Mouse (Mus musculus) splenic B cell, adult 2 months (primary cell): ENCODE data around the gene Slc17a9.
A peak's percentile ranks its signal among the peaks of the same experiment; 100 is the strongest.

Source experiments
- DNase-seq: peaks from one replicate; pipeline ENCODE4 v3.0.0-alpha.2; 2011; ENCODE audit warnings: low read depth, low spot score
- H3K27me3 ChIP-seq: 2 replicates; pipeline ENCODE4 v1.6.1; 2012; ENCODE audit warnings: mild to moderate bottlenecking, low read length, moderate library complexity, mixed read lengths; ENCODE audit not compliant: control insufficient read depth, poor library complexity, insufficient read depth, severe bottlenecking
- H3K36me3 ChIP-seq: 2 replicates; pipeline ENCODE4 v1.6.1; 2012; ENCODE audit warnings: mild to moderate bottlenecking, low read length, moderate library complexity, mixed read lengths; ENCODE audit not compliant: control insufficient read depth, poor library complexity, insufficient read depth, severe bottlenecking

Slc17a9 gene

DNA sequence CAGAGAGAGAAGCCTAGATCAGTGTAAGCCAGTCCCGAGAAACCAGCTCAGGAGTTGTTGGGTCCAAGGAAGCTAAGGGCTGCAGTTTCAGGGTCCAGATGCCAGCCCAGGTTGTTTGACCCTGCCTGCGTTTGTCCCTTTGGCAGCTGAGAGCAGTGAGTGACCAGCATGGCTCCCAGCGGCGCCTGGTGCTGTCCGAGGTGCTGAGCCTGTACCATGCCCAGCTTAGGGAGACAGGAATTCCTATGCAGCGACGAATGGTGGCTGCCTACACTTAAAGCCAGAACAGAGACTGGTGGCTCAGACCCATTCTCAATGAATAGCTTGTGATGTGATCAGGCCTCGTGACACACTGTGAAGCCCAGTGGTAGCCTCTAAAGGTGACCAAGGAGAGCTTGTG, 30.8 kb downstream of the Slc17a9 start:
- Histone ChIP-seq H3K27me3 (no peaks in the 10 kb centered on the region), H3K36me3 (no peaks in the 10 kb centered on the region)
- DNase-seq: no peak

DNA sequence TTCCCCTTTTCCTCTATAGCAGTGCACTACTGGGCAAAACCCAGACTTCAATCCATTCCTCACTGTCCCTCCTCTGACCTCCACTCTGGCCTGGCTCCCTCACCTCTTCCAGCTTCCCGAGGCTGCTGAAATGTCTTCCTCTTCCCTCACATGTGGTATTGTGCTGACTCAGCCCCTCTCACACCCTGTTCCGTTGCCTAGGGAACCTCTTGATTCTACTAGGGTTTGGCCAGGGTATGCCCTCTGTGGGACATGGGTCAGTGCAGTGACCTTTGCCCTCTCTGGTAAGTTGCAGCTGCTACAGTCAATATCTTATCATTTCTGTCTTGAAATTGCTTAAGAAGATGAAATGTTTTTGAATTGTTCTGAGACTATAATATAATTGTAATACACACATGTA, 31.7 kb downstream of the Slc17a9 start:
- Histone ChIP-seq H3K36me3 (no peaks in the 10 kb centered on the region), H3K27me3 (no peaks in the 10 kb centered on the region)
- no peak for DNase-seq

DNA sequence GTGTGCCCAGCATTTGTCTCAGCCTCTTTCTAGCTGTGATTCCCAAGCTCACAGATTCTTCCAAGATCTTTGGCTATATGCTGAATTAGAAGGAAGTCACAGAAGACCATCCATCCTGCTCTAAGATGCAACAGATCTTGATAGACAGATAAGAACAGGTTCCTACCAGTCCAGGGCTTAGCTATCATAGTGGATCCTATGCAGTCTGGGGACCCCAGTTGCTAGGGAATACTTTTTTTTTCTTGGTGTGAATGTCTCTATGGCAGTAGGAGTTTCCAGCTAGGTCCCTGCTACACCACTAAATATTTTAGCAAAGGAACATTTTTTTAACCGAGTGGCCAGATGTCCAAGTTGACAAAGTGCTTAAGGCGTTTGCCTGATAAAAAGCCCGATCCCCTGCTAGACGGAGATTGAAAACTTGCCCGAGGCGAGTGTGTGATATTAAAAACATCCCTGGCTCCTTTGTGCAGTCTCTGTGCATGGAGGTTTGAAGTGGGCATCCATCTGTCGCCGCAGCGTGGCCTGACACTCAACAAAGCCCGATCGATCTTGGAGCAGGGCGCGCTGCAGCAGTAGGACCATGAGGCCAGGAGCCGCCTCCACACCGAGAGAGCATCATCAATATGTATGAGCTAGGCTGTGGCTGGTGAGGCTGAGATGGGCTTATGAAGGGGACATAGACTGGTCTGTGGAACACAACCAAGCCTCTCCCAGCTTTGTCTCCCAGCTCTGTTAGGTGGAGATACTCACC, 33.6 kb downstream of the Slc17a9 start:
- no peak for DNase-seq
- Histone ChIP-seq H3K36me3 (no peaks in the 10 kb centered on the region), H3K27me3 (no peaks in the 10 kb centered on the region)

DNA sequence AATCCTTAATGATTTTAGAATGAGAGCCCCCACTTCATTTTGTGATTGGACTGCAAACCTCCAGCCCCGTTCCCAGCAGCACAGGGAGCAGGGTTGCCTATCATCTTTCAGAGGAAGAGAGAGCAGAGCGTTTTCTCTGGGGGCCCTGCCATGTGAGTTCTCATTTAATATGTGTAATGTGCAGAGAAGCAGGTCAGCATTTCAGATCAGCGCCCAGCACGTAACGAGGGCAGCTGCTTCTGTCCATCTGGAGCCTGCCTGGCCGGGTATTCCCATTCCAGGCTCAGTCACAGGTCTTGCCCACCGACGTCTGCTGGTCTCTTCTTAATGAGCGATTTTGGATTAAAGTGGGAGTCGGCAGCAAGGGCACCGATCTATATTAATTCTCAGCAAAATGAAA, 39.9 kb downstream of the Slc17a9 start:
- no peaks in the 10 kb centered on the region for H3K27me3 ChIP-seq
- no peaks in the 10 kb centered on the region for H3K36me3 ChIP-seq
- DNase-seq: no peak

DNA sequence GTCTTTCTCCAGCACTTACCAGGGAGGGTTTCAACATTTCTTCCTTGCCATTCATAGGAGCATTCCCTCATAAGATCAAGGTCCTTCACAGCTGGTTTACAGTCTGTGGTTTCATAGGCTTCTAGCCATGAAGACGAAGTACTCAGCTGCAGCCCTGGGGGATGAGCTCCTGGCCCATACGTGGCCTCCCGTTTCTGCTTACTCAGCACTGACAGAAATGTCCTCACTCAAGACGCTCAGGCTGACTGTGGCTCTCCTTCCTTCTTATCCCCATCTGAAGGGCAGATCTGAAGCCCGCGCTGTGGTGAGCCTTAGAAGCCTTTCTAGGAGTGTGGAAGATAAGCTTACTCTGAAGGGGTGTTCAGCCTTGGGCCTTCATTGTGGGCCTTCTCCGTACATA, 40.6 kb downstream of the Slc17a9 start:
- Histone ChIP-seq H3K36me3 (no peaks in the 10 kb centered on the region), H3K27me3 (no peaks in the 10 kb centered on the region)
- no peak for DNase-seq

DNA sequence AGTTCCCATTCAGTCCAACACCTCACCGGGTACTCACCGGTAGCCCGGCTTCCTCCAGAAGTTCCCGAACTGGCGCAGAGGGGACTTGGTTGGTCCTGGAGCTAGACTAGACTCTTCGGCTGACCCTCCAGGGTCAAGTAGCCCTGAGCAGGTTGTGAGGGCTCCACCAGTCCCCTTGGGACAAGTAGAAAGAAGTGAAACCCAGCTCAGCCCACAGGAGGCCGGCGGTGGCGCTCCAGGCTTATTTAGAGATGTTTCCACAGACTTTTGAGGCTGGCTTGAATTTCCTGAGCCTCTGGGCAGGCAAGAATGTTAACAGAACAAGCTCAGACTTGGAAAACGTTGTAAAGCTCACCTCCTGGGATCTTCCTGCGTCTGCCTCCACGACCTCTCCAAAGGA, 50.2 kb downstream of the Slc17a9 start:
- Histone ChIP-seq H3K27me3 (no peaks in the 10 kb centered on the region), H3K36me3 (no peaks in the 10 kb centered on the region)
- DNase-seq: no peak

DNA sequence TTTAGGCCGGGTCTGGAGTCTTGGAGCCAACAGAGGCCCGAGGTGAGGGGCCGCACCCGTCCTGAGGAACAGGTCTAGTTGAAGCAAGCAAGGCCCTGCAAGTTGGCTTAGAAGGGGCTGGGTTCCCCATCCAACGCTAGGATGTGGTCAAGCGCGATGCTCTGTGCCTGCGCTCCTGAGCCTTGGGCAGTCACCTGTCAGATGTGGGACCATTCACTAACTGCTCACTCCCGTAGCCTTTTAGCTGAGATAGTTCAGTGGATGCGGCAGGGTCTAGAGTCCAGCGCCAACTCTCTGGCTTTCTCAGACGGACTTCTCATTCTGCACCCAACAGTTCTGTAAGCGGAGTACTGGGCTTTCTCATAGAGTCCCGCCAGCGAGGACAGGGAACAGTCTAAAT, 50.6 kb downstream of the Slc17a9 start:
- no peak for DNase-seq
- H3K36me3 ChIP-seq: no peaks in the 10 kb centered on the region
- no peaks in the 10 kb centered on the region for H3K27me3 ChIP-seq

DNA sequence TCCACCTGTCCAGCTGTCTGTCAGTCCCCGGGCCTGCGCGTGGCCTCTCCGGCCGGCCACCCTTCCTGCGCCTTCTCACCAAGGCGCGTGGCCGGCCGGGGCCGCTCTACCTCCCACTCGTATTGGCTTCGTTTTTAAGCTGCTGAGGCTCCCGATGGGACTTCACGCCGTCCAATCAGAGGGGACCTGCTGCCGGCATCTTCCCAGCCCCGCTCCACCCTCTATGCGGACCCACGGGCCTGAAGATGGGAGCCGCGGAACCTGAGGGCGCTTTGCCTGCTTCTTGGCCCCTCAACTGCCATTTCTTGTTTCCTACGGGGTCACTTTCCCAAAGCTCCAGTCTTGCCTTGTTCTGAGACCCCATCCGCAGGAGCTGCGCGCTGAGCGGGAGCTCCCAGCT, 51.7 kb downstream of the Slc17a9 start, which contains the start of gene Bhlhe23:
TSS of gene Bhlhe23 (minus strand) at position 108 of the 400 bp plus-strand sequence.
- Histone ChIP-seq H3K36me3 (no peaks in the 10 kb centered on the region), H3K27me3 (no peaks in the 10 kb centered on the region)
- DNase-seq: no peak

DNA sequence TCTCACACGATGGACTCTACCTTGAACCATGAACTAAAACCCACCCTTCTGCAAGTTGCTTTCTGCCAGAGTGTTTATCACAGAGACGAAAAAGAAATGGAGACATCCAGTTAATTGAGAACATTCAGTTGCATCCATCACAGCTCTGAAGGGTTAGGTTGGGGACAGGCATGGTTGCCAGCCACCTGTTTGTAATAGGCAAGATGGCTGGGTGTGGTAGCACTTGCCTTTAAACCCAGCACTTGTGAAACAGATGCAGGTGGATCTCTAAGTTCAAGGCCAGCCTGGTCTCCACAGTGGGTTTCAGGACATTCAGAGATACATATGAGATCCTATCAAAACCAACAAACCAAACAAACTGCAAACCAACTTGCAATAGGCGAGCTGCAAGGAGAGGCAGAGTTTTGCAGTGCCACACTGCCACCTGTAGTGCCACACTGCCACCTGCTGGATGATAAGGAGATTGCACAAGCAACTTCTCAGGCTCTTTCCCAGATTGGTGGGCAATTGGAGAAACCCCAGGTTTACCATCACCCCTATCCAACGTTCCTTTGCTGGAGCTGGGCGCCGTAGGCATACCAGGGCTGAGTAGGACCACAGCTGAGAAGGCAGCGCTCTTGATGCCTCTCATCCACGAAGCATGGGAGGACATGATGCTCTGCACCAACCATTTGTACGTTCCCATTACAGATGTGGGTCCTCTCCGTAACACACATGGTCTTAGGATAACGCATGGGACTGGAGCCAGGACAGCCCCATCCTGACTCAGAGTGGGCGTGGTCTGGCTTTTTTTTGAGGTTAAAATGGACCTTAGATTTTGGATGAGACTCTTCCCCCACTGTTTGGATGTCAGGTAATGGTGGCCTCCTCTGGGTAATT, 54.4 kb downstream of the Slc17a9 start:
- peak; percentile 73 for DNase-seq
- no peaks in the 10 kb centered on the region for H3K27me3 ChIP-seq
- H3K36me3 ChIP-seq: no peaks in the 10 kb centered on the region

DNA sequence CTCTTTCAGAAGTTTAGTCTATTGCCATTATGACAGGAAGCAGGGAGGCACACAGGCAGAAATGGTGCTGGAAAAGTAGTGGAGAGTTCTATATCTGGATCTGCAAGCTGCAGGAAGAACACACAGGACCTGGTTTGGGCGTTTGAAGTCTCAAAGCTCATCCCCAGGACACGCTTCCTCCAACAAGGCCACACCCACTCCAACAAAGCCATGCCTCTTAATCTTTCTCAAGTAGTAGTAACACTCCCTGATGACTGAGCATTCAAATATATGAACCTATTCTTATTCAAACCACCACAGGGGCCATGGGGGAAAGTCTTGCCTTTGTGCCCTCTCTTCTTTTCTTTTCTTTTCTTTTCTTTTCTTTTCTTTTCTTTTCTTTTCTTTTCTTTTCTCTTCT, 55.2 kb downstream of the Slc17a9 start:
- Histone ChIP-seq H3K27me3 (no peaks in the 10 kb centered on the region), H3K36me3 (no peaks in the 10 kb centered on the region)
- no peak for DNase-seq

DNA sequence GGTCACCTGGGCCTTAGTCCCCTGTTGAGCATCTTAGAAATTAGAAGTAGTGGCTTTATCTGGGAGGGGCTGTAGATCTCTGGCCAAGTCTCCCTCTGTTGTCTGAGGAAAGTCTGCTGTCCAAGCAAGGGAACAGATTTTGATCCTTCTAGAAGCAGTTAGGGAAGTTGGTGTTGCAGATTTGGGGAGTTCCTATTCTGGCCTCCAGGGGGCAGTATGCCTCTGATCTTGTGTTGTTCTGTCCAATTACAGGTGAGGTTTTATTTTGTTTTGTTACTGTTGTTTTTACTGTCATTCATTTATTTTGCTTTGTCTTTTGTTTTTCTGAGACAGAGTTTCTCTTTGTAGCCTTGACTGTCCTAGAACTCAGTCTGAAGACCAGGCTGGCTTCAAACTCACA, 61.7 kb downstream of the Slc17a9 start:
- no peaks in the 10 kb centered on the region for H3K36me3 ChIP-seq
- DNase-seq: peak; percentile 73

DNA sequence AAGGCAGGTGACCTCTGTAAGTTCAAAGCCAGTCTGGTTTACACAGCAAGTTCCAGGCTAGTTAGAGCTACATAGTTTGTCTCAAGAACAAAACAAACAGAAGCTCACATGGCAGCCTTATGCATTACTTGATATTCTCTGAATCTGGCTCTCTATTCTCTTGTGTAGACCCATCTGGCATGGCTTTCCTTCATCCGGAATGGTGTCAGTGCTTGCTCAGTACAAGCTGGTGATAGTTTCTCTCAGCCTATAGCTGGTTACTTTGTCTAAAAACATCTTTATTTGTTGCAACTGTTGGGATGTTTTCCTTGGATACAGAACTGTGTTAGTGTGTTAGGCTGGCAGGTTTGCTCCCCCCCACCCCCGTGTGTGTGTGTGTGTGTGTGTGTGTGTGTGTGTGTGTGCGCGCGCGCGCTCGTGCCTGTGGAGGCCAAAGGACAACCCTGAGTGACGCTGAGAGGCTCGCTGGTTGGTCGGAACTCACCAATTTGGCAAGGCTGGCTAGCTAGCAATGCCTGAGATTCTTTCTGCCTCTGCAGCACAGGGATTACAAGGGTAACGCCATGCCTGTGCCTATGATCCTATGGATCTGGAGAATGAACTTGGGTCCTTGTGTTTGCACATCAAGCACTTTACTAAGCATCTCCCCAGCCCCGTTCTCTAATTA, 62.6 kb downstream of the Slc17a9 start:
- H3K36me3 ChIP-seq: no peaks in the 10 kb centered on the region
- no peaks in the 10 kb centered on the region for H3K27me3 ChIP-seq
- no peak for DNase-seq

More for the DNA sequence above, 61.7 kb downstream of the Slc17a9 start:
- no peaks in the 10 kb centered on the region for H3K27me3 ChIP-seq

DNA sequence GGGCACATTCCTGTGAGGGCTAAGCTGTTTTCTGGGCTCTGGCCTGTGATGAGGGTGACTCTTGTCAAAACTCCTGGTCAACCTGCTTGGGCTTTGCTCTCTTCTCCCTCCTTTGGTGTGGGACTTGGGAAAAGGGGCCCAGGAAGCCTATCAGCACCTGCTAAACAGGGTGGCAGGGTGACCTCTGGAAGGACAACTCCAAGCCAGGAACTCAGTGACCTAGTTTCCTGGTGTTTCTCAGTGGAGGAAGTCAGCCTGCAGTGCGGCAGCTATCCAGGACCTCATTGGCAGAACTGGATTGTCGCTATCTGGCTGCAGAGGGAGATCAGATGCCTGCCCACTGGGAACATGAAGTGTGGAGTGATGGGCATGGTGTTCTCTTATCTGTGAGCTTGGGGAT, 63.3 kb downstream of the Slc17a9 start:
- no peak for DNase-seq
- Histone ChIP-seq H3K36me3 (no peaks in the 10 kb centered on the region), H3K27me3 (no peaks in the 10 kb centered on the region)

DNA sequence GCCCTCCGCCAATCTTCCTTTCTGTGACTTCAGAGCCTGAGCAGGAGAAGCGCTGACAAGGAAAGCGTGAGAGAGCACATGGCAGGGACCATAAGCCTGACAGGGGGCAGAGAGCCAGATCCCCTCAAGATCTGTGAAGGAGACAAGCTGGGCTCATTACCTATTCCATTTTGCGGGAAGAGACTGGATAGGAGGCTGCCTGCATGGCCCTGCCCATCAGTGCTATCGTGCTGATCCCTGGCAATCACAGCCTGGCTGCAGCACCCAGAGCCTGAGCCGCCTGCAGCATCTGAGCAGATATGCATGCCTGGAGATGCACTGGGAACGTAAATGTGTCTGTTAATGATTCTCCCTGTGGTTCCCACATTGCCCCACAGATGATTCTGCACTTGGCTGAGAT, 63.8 kb downstream of the Slc17a9 start:
- Histone ChIP-seq H3K27me3 (no peaks in the 10 kb centered on the region), H3K36me3 (no peaks in the 10 kb centered on the region)
- DNase-seq: no peak

DNA sequence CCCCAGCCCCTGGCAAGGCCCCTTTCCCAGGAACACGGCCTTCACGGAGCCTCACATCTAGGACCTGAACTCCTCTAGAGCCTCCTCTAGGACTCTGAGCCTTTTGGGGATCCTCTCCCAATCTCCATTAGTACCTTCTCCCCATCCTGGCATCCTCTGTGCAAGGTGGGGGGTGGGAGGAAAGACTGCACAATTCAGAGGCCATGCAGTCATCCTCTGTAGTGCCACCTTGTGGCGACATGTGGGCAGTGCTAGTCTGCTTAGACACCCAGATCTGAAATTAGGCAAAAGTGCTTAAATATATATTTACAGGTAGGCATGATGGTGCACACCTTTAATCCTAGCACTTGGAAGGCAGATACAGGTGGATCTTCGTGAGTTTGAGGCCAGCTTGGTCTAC, 66.6 kb downstream of the Slc17a9 start:
- DNase-seq: peak; percentile 55
- no peaks in the 10 kb centered on the region for H3K27me3 ChIP-seq
- no peaks in the 10 kb centered on the region for H3K36me3 ChIP-seq
